Mouse (Mus musculus): ENCODE measurements around the gene Olfr818. TPM values are rescaled to one million over a fixed set of nuclear protein-coding genes. Genes with fewer than 3 reads are reported as not detected.
"Not testable (repeated sequence)": the region's sequence is repeated elsewhere in the genome, so short reads cannot be mapped to it uniquely, and the experiment has no call there.

Olfr818 gene
- polyA plus RNA-seq, 2 experiments, result not detected

DNA sequence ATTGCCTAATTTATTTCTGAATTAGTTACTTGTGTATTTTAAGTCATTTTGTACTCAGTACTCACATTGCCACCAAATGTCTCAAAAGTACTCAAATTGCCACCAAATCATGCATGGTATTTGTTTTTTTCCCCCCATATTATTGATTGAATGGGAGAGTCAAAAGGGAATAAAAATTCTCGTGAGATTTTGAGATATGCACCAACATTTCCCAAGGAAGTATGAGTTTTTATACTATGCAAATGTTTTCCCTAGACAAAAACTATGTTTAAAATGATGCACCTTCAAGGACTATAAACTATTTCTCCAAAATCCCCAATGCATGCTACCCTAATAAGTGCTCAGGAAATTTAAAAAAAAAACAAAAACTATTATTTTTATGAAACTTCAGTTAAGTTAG lies 33.4 kb downstream of the Olfr818 start, which contains the start of gene Olfr816:
TSS of gene Olfr816 (minus strand) at position 101 of the 400 bp plus-strand sequence.
- Histone ChIP-seq H3K27me3 (ENCODE audit: control insufficient read depth, insufficient read depth, low read length) (no peaks in the 10 kb centered on the region), H3K4me3 (ENCODE audit: insufficient read depth in 1 of 2, low read depth in 2 of 2, low read length in 2 of 2) (no peak within 1 kb of the TSS), H3K9me3 (ENCODE audit: control insufficient read depth, low read length) (no peaks in the 10 kb centered on the region), H3K27ac (no peak within 1 kb of the TSS), H3K4me2 (ENCODE audit: low read depth) (no peak within 1 kb of the TSS), H3K4me1 (replicated peaks; ENCODE audit: control insufficient read depth in 2 of 2, insufficient read depth in 2 of 2, low read length in 1 of 2) (no peaks in the 10 kb centered on the region), H3K9ac (replicated peaks) (no peak within 1 kb of the TSS), H3K36me3 (replicated peaks; ENCODE audit: control insufficient read depth, insufficient read depth, low read depth) (no peaks in the 10 kb centered on the region)
- TF ChIP-seq EP300 (IDR thresholded peaks at IDR 0.05; ENCODE audit: low read depth) (no peak), CTCF (IDR thresholded peaks at IDR 0.05; ENCODE audit: low read depth) (no peak)
- ATAC-seq (ENCODE audit: insufficient read depth) (no peak), DNase-seq (ENCODE audit: low read depth in 3 of 3, low spot score in 3 of 3) (no peak)
- WGBS (ENCODE audit: insufficient replicate concordance), result 36% methylated on average over 1 of the region's 1 CpGs

DNA sequence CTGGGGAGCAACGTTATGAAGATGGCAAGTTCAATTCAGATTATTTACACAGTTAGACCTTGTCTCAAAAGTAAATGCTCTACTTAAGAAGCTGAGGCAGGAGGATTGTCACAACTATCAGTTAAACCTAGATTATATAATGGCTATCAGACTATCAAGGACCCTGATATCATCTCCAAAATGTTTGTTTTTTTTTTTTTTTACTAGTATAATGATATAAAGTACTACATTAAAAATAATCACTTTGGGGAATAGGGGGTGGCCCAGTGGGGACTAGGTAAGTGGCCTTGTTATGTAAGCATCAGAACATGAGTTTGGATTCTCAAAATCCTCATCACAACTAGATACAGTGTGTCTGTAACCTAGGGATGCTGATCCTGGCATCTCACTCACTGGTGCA lies 43.1 kb downstream of the Olfr818 start, which contains the start of gene Olfr815:
TSS of gene Olfr815 (minus strand) at position 101 of the 400 bp plus-strand sequence.
- not testable (repeated sequence) for H3K9me3 ChIP-seq (ENCODE audit: control insufficient read depth, low read length); H3K27me3 ChIP-seq (ENCODE audit: control insufficient read depth, insufficient read depth, low read length); H3K4me2 ChIP-seq (ENCODE audit: low read depth); H3K9ac ChIP-seq (replicated peaks); H3K4me3 ChIP-seq (ENCODE audit: insufficient read depth in 1 of 2, low read depth in 2 of 2, low read length in 2 of 2); H3K27ac ChIP-seq; ATAC-seq (ENCODE audit: insufficient read depth); DNase-seq (ENCODE audit: low read depth in 3 of 3, low spot score in 3 of 3); H3K36me3 ChIP-seq (replicated peaks; ENCODE audit: control insufficient read depth, insufficient read depth, low read depth); H3K4me1 ChIP-seq (replicated peaks; ENCODE audit: control insufficient read depth in 2 of 2, insufficient read depth in 2 of 2, low read length in 1 of 2)
- WGBS (ENCODE audit: insufficient replicate concordance), result no CpG with 5 or more reads among the region's 1 CpGs

Other genes with a start within 250 kb of the Olfr818 start
- not detected in 2 replicates for gene Olfr804, start 245.9 kb downstream of the Olfr818 start, polyA plus RNA-seq (2012; rRNA removed)
- gene Olfr804, start 245.9 kb downstream of the Olfr818 start, polyA plus RNA-seq (2014; fragmentation: Nextera tagmentation; extraction: Ambion mirVana), result not detected in 2 replicates
- not detected in 2 replicates for gene Olfr805, start 219.7 kb downstream of the Olfr818 start, polyA plus RNA-seq (2012; rRNA removed)
- not detected in 2 replicates for gene Olfr805, start 219.7 kb downstream of the Olfr818 start, polyA plus RNA-seq (2014; fragmentation: Nextera tagmentation; extraction: Ambion mirVana)
- gene Olfr806, start 207.2 kb downstream of the Olfr818 start, polyA plus RNA-seq (2012; rRNA removed), result not detected in 2 replicates
- gene Olfr806, start 207.2 kb downstream of the Olfr818 start, polyA plus RNA-seq (2014; fragmentation: Nextera tagmentation; extraction: Ambion mirVana), result not detected in 2 replicates
- not detected in 2 replicates for gene Olfr807, start 191.3 kb downstream of the Olfr818 start, polyA plus RNA-seq (2012; rRNA removed)
- gene Olfr807, start 191.3 kb downstream of the Olfr818 start, polyA plus RNA-seq (2014; fragmentation: Nextera tagmentation; extraction: Ambion mirVana), result not detected in 2 replicates
- not detected in 2 replicates for gene Olfr808, start 183.6 kb downstream of the Olfr818 start, polyA plus RNA-seq (2012; rRNA removed)
- gene Olfr808, start 183.6 kb downstream of the Olfr818 start, polyA plus RNA-seq (2014; fragmentation: Nextera tagmentation; extraction: Ambion mirVana), result not detected in 2 replicates
- gene Olfr809, start 174.5 kb downstream of the Olfr818 start, polyA plus RNA-seq (2012; rRNA removed), result not detected in 2 replicates
- gene Olfr809, start 174.5 kb downstream of the Olfr818 start, polyA plus RNA-seq (2014; fragmentation: Nextera tagmentation; extraction: Ambion mirVana), result not detected in 2 replicates
- gene Olfr810, start 154.2 kb downstream of the Olfr818 start, polyA plus RNA-seq (2012; rRNA removed), result not detected in 2 replicates
- not detected in 2 replicates for gene Olfr810, start 154.2 kb downstream of the Olfr818 start, polyA plus RNA-seq (2014; fragmentation: Nextera tagmentation; extraction: Ambion mirVana)
- not detected in 2 replicates for gene Olfr811, start 144.7 kb downstream of the Olfr818 start, polyA plus RNA-seq (2012; rRNA removed)
- not detected in 2 replicates for gene Olfr811, start 144.7 kb downstream of the Olfr818 start, polyA plus RNA-seq (2014; fragmentation: Nextera tagmentation; extraction: Ambion mirVana)
- gene Olfr812, start 103.0 kb downstream of the Olfr818 start, polyA plus RNA-seq (2012; rRNA removed), result not detected in 2 replicates
- not detected in 2 replicates for gene Olfr812, start 103.0 kb downstream of the Olfr818 start, polyA plus RNA-seq (2014; fragmentation: Nextera tagmentation; extraction: Ambion mirVana)
- not detected in 2 replicates for gene Olfr813, start 93.7 kb downstream of the Olfr818 start, polyA plus RNA-seq (2012; rRNA removed)
- not detected in 2 replicates for gene Olfr813, start 93.7 kb downstream of the Olfr818 start, polyA plus RNA-seq (2014; fragmentation: Nextera tagmentation; extraction: Ambion mirVana)
- gene Olfr814, start 69.2 kb downstream of the Olfr818 start, polyA plus RNA-seq (2012; rRNA removed), result not detected in 2 replicates
- not detected in 2 replicates for gene Olfr814, start 69.2 kb downstream of the Olfr818 start, polyA plus RNA-seq (2014; fragmentation: Nextera tagmentation; extraction: Ambion mirVana)
- gene Olfr815, start 43.2 kb downstream of the Olfr818 start, polyA plus RNA-seq (2012; rRNA removed), result not detected in 2 replicates
- gene Olfr815, start 43.2 kb downstream of the Olfr818 start, polyA plus RNA-seq (2014; fragmentation: Nextera tagmentation; extraction: Ambion mirVana), result not detected in 2 replicates
- not detected in 2 replicates for gene Olfr816, start 33.5 kb downstream of the Olfr818 start, polyA plus RNA-seq (2012; rRNA removed)
- not detected in 2 replicates for gene Olfr816, start 33.5 kb downstream of the Olfr818 start, polyA plus RNA-seq (2014; fragmentation: Nextera tagmentation; extraction: Ambion mirVana)
- not detected in 2 replicates for gene Olfr819, start 18.2 kb upstream of the Olfr818 start, polyA plus RNA-seq (2012; rRNA removed)
- not detected in 2 replicates for gene Olfr819, start 18.2 kb upstream of the Olfr818 start, polyA plus RNA-seq (2014; fragmentation: Nextera tagmentation; extraction: Ambion mirVana)
- not detected in 2 replicates for gene Olfr247, start 27.0 kb upstream of the Olfr818 start, polyA plus RNA-seq (2012; rRNA removed)
- gene Olfr247, start 27.0 kb upstream of the Olfr818 start, polyA plus RNA-seq (2014; fragmentation: Nextera tagmentation; extraction: Ambion mirVana), result not detected in 2 replicates
- gene Gm10310, start 36.0 kb upstream of the Olfr818 start, polyA plus RNA-seq (2012; rRNA removed), result not detected in 2 replicates
- not detected in 2 replicates for gene Gm10310, start 36.0 kb upstream of the Olfr818 start, polyA plus RNA-seq (2014; fragmentation: Nextera tagmentation; extraction: Ambion mirVana)
- gene Olfr820, start 63.5 kb upstream of the Olfr818 start, polyA plus RNA-seq (2012; rRNA removed), result not detected in 2 replicates
- not detected in 2 replicates for gene Olfr820, start 63.5 kb upstream of the Olfr818 start, polyA plus RNA-seq (2014; fragmentation: Nextera tagmentation; extraction: Ambion mirVana)
- not detected in 2 replicates for gene Olfr821, start 81.2 kb upstream of the Olfr818 start, polyA plus RNA-seq (2012; rRNA removed)
- not detected in 2 replicates for gene Olfr821, start 81.2 kb upstream of the Olfr818 start, polyA plus RNA-seq (2014; fragmentation: Nextera tagmentation; extraction: Ambion mirVana)
- gene Olfr822, start 122.1 kb upstream of the Olfr818 start, polyA plus RNA-seq (2012; rRNA removed), result not detected in 2 replicates
- gene Olfr822, start 122.1 kb upstream of the Olfr818 start, polyA plus RNA-seq (2014; fragmentation: Nextera tagmentation; extraction: Ambion mirVana), result not detected in 2 replicates
- gene Olfr823, start 166.3 kb upstream of the Olfr818 start, polyA plus RNA-seq (2012; rRNA removed), result not detected in 2 replicates
- not detected in 2 replicates for gene Olfr823, start 166.3 kb upstream of the Olfr818 start, polyA plus RNA-seq (2014; fragmentation: Nextera tagmentation; extraction: Ambion mirVana)
- not detected in 2 replicates for gene Olfr824, start 180.9 kb upstream of the Olfr818 start, polyA plus RNA-seq (2012; rRNA removed)
- gene Olfr824, start 180.9 kb upstream of the Olfr818 start, polyA plus RNA-seq (2014; fragmentation: Nextera tagmentation; extraction: Ambion mirVana), result not detected in 2 replicates
- not detected in 2 replicates for gene Olfr825, start 217.7 kb upstream of the Olfr818 start, polyA plus RNA-seq (2012; rRNA removed)
- gene Olfr825, start 217.7 kb upstream of the Olfr818 start, polyA plus RNA-seq (2014; fragmentation: Nextera tagmentation; extraction: Ambion mirVana), result not detected in 2 replicates
- gene Olfr826, start 235.1 kb upstream of the Olfr818 start, polyA plus RNA-seq (2012; rRNA removed), result not detected in 2 replicates
- not detected in 2 replicates for gene Olfr826, start 235.1 kb upstream of the Olfr818 start, polyA plus RNA-seq (2014; fragmentation: Nextera tagmentation; extraction: Ambion mirVana)

Measured in liver, embryonic 14.5 days (tissue).